17 mouse cellular contexts compared by ENCODE assay signal in genomic region chr3:136867366-136867765, GRCm38 (mm10).
"Had no signal": no experiment of that assay in that cellular context is flagged by ENCODE, and none has a peak within 500 bp of the region (broad histone marks: within the 10 kb centered on the region; RNA-seq: fewer than 3 reads in every experiment).

No protein-coding gene starts in this region.

- H3K27ac ChIP-seq: neural tube, embryonic 12.5 days; neural tube, embryonic 13.5 days; neural tube, embryonic 15.5 days; stomach, embryonic 15.5 days; stomach, postnatal 0 days had no signal

- DNase-seq: retina, postnatal 1 day; right cerebral cortex, adult 18-20 months; right cerebral cortex, postnatal 14 days; right cerebral cortex, postnatal 25 days; right cerebral cortex, postnatal 4 days; spleen, adult 18-20 months; thymus, adult 18-20 months; thymus, adult 2 months; thymus, postnatal 14 days; thymus, postnatal 25 days; thymus, postnatal 36 days; thymus, postnatal 4 days had no signal

- H3K4me3 ChIP-seq: neural tube, embryonic 12.5 days; neural tube, embryonic 13.5 days; neural tube, embryonic 15.5 days; stomach, embryonic 15.5 days had no signal
